In the genomic region with DNA sequence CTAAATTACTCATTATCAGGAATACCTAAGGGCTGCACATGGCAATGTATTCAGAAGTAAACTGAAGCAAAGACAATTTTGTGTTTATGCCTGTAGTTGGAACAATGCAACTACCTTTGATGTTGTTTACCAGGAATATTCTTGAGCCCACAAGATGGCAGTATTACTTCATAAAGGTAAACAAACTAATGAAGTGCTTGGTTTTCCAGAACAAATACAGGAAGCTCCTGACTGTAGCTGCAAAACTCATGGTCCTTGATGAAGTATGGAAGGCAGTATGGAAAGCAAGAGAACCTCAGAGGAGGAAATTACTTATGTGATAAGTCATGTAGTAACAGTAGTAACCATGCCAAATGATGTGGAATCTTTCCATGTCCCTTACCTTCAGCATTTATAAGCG, we compare ENCODE assay signal across 8 mouse cellular contexts.
DNase-seq lines count a peak whose midpoint lies in the region; ATAC-seq and TF ChIP-seq lines count a peak whose summit lies in the region.

No protein-coding gene starts in this region.

- peak; percentile 1 for DNase-seq in CD4-positive, CD25-positive, alpha-beta regulatory T cell, adult 2 months (ENCODE audit: low read depth, low spot score)
- peak in 1 of 2 experiments; percentile 16 for DNase-seq in layer of hippocampus, adult 2 months (ENCODE audit: low spot score in 2 of 2)
- no peak for DNase-seq in layer of hippocampus, postnatal 25 days (ENCODE audit: extremely low spot score in 1 of 2, low spot score in 1 of 2)
- peak; percentile 54 for DNase-seq in embryo, embryonic 11 days
- DNase-seq in urinary bladder, postnatal 14 days (ENCODE audit: low spot score) = no peak
- no peak for DNase-seq in adrenal gland, postnatal 4 days (ENCODE audit: low spot score in 2 of 2)

- no peak overlapping the region for H3K9ac ChIP-seq in midbrain, embryonic 15.5 days

- no peak overlapping the region for H3K27ac ChIP-seq in layer of hippocampus, adult 2 months
- H3K27ac ChIP-seq in midbrain, embryonic 15.5 days = no peak overlapping the region

- no peaks in the 10 kb centered on the region for H3K4me1 ChIP-seq in midbrain, embryonic 15.5 days

- no peaks in the 10 kb centered on the region for H3K9me3 ChIP-seq in midbrain, embryonic 15.5 days

- 93% methylated on average over 1 of the region's 1 CpGs for WGBS in midbrain, embryonic 15.5 days

- H3K36me3 ChIP-seq in midbrain, embryonic 15.5 days (replicated peaks) = no peaks in the 10 kb centered on the region

- ATAC-seq in CD4-positive, CD25-positive, alpha-beta regulatory T cell, adult 4 months = no peak
- peak; percentile 66; the same call in 1 of the 2 replicates for ATAC-seq in midbrain, embryonic 15.5 days (replicated peaks)

- H3K4me2 ChIP-seq in midbrain, embryonic 15.5 days = no peak overlapping the region

- TF ChIP-seq CTCF in layer of hippocampus, adult 2 months (conservative IDR thresholded peaks at IDR 0.05) = peak; percentile 77

- H3K27me3 ChIP-seq in midbrain, embryonic 15.5 days (replicated peaks) = no peaks in the 10 kb centered on the region

- H3K4me3 ChIP-seq in layer of hippocampus, adult 2 months = no peak overlapping the region
- H3K4me3 ChIP-seq in midbrain, embryonic 15.5 days = no peak overlapping the region

Comparison
In these comparisons a context has a peak if more than half of its experiments do, and no peak if none do; other contexts are left out.
1. DNase-seq: peak in CD4-positive, CD25-positive, alpha-beta regulatory T cell, adult 2 months (single experiment) and embryo, embryonic 11 days (single experiment); none in layer of hippocampus, postnatal 25 days (0 of 2), urinary bladder, postnatal 14 days (single experiment) and adrenal gland, postnatal 4 days (0 of 2).